Comparison of ENCODE assay signal across 8 mouse cellular contexts in genomic region chr9:46814478-46815241, GRCm38 (mm10).
DNase-seq lines count a peak whose midpoint lies in the region.

No protein-coding gene starts in this region.

- peak; percentile 34 to 87 for DNase-seq in adrenal gland, adult (ENCODE audit: inconsistent age in 2 of 2, low spot score in 1 of 2)
- peak; percentile 46 to 80 for DNase-seq in cerebellum, postnatal 4 days (ENCODE audit: low spot score in 2 of 2)
- peak; percentile 17 for DNase-seq in gastrocnemius, adult 18-20 months (ENCODE audit: low spot score)
- peak; percentile 42 for DNase-seq in hindlimb bud, embryonic 11.5 days (ENCODE audit: extremely low spot score, low read depth, low spot score)
- peak; percentile 76 for DNase-seq in left cerebral cortex, adult 11 months (ENCODE audit: low spot score)
- DNase-seq in lung, postnatal 25 days (ENCODE audit: low spot score): peak; percentile 29
- peak; percentile 78 for DNase-seq in right cerebral cortex, postnatal 14 days
- DNase-seq in T-cell, adult 2 months (ENCODE audit: low spot score): no peak
